Comparison of ENCODE assay signal across 8 mouse cellular contexts in genomic region chrX:7318551-7319025, GRCm38 (mm10). TPM values are rescaled to one million over a fixed set of nuclear protein-coding genes. Genes with fewer than 3 reads are reported as not detected.
DNase-seq lines count a peak whose midpoint lies in the region; ATAC-seq lines count a peak whose summit lies in the region.

No protein-coding gene starts in this region.

- DNase-seq in right cerebral cortex, adult 2 months (ENCODE audit: low spot score in 2 of 2) = peak; percentile 6 to 18
- DNase-seq in right cerebral cortex, postnatal 36 days (ENCODE audit: low spot score in 2 of 2) = no peak
- peak; percentile 0 for DNase-seq in c-Kit-negative CD71-positive TER-119-positive erythroid progenitor cells, embryonic 14.5 days (ENCODE audit: low read depth, low spot score)
- DNase-seq in hindbrain, embryonic 11.5 days (ENCODE audit: low spot score) = no peak
- DNase-seq in cerebellum, adult 8-10 months = no peak
- no peak for DNase-seq in left cerebral cortex, adult 9 months (ENCODE audit: low spot score in 2 of 2)

- peak overlapping the region; percentile 54 for H3K4me2 ChIP-seq in hindbrain, embryonic 11.5 days (replicated peaks; ENCODE audit: low read depth, low read length)
- H3K4me2 ChIP-seq in limb, embryonic 15.5 days = peak overlapping the region; percentile 34
- H3K4me2 ChIP-seq in neural tube, embryonic 12.5 days (replicated peaks) = peak overlapping the region; percentile 60

- no peaks in the 10 kb centered on the region for H3K27me3 ChIP-seq in hindbrain, embryonic 11.5 days (ENCODE audit: control insufficient read depth, insufficient read depth, low read length)
- no peaks in the 10 kb centered on the region for H3K27me3 ChIP-seq in limb, embryonic 15.5 days
- H3K27me3 ChIP-seq in neural tube, embryonic 12.5 days (replicated peaks) = no peaks in the 10 kb centered on the region

- ATAC-seq in hindbrain, embryonic 11.5 days (ENCODE audit: low FRiP score) = peak; percentile 79
- ATAC-seq in limb, embryonic 15.5 days (ENCODE audit: insufficient number of reproducible peaks, low FRiP score, low TSS enrichment, low read depth) = peak; percentile 73; the same call in 1 of the 2 replicates
- ATAC-seq in neural tube, embryonic 12.5 days (ENCODE audit: low FRiP score, low read depth) = peak; percentile 78

- peak overlapping the region; percentile 52 for H3K4me3 ChIP-seq in hindbrain, embryonic 11.5 days (ENCODE audit: low read depth, low read length)
- H3K4me3 ChIP-seq in limb, embryonic 15.5 days = peak overlapping the region; percentile 60
- H3K4me3 ChIP-seq in neural tube, embryonic 12.5 days = peak overlapping the region; percentile 51

- peak overlapping the region; percentile 65 for H3K9ac ChIP-seq in hindbrain, embryonic 11.5 days (ENCODE audit: low read depth, low read length)
- H3K9ac ChIP-seq in limb, embryonic 15.5 days = peak overlapping the region; percentile 63
- peak overlapping the region; percentile 63 for H3K9ac ChIP-seq in neural tube, embryonic 12.5 days

- H3K9me3 ChIP-seq in hindbrain, embryonic 11.5 days (ENCODE audit: control insufficient read depth, low read length) = no peaks in the 10 kb centered on the region
- H3K9me3 ChIP-seq in limb, embryonic 15.5 days = no peaks in the 10 kb centered on the region
- no peaks in the 10 kb centered on the region for H3K9me3 ChIP-seq in neural tube, embryonic 12.5 days

- H3K36me3 ChIP-seq in hindbrain, embryonic 11.5 days (ENCODE audit: control insufficient read depth, insufficient read depth, low read length) = no peaks in the 10 kb centered on the region
- no peaks in the 10 kb centered on the region for H3K36me3 ChIP-seq in limb, embryonic 15.5 days
- no peaks in the 10 kb centered on the region for H3K36me3 ChIP-seq in neural tube, embryonic 12.5 days

- WGBS in hindbrain, embryonic 11.5 days = 21% methylated on average over 24 of the region's 37 CpGs
- 20% methylated on average over 34 of the region's 37 CpGs for WGBS in limb, embryonic 15.5 days
- 13% methylated on average over 37 of the region's 37 CpGs for WGBS in neural tube, embryonic 12.5 days

- H3K27ac ChIP-seq in hindbrain, embryonic 11.5 days (ENCODE audit: low read depth, low read length) = peak overlapping the region; percentile 67
- peak overlapping the region; percentile 96 for H3K27ac ChIP-seq in limb, embryonic 15.5 days
- H3K27ac ChIP-seq in neural tube, embryonic 12.5 days = peak overlapping the region; percentile 72

- H3K4me1 ChIP-seq in hindbrain, embryonic 11.5 days (replicated peaks; ENCODE audit: control insufficient read depth, insufficient read depth, low read length) = no peaks in the 10 kb centered on the region
- H3K4me1 ChIP-seq in limb, embryonic 15.5 days = no peaks in the 10 kb centered on the region
- H3K4me1 ChIP-seq in neural tube, embryonic 12.5 days = no peaks in the 10 kb centered on the region

RNA-seq across cellular contexts. Expression of gene Clcn5, which starts 0.6 kb away (rescaled TPM):
- 12.0 and 14.1 TPM in 2 replicates for polyA plus RNA-seq in hindbrain, embryonic 11.5 days (2014; fragmentation: Nextera tagmentation; extraction: Ambion mirVana)
- 18.1 and 18.9 TPM in 2 replicates for polyA plus RNA-seq in limb, embryonic 15.5 days (2015; fragmentation: Nextera tagmentation; extraction: Ambion mirVana)
- 12.9 and 14.3 TPM in 2 replicates for polyA plus RNA-seq in neural tube, embryonic 12.5 days (2016; fragmentation: Nextera tagmentation; extraction: Ambion mirVana)

RNA-seq across cellular contexts. Expression of gene Usp27x, which starts 57.0 kb away (rescaled TPM):
- 0.45 and 0.83 TPM in 2 replicates for polyA plus RNA-seq in hindbrain, embryonic 11.5 days (2014; fragmentation: Nextera tagmentation; extraction: Ambion mirVana)
- polyA plus RNA-seq in limb, embryonic 15.5 days (2015; fragmentation: Nextera tagmentation; extraction: Ambion mirVana) = 0.60 and 1.1 TPM in 2 replicates
- 1.3 and 1.6 TPM in 2 replicates for polyA plus RNA-seq in neural tube, embryonic 12.5 days (2016; fragmentation: Nextera tagmentation; extraction: Ambion mirVana)

Comparison
In these comparisons a context has a peak if more than half of its experiments do, and no peak if none do; other contexts are left out.
1. DNase-seq: peak in right cerebral cortex, adult 2 months (2 of 2) and c-Kit-negative CD71-positive TER-119-positive erythroid progenitor cells, embryonic 14.5 days (single experiment); none in right cerebral cortex, postnatal 36 days (0 of 2), hindbrain, embryonic 11.5 days (single experiment), cerebellum, adult 8-10 months (single experiment) and left cerebral cortex, adult 9 months (0 of 2).
2. Peak in every context shown above with its lines, with median percentiles within 50 percentile points of each other: ATAC-seq, H3K27ac ChIP-seq, H3K4me2 ChIP-seq, H3K4me3 ChIP-seq and H3K9ac ChIP-seq.